Mouse (Mus musculus) forebrain, embryonic 11.5 days (tissue): ENCODE measurements around the gene Rnf186. TPM values are rescaled to one million over a fixed set of nuclear protein-coding genes. Genes with fewer than 3 reads are reported as not detected.
A peak's percentile ranks its signal among the peaks of the same experiment; 100 is the strongest.

Source experiments
- ATAC-seq: fragments of 200-750 bp; cut with Nextera tagmentation; replicated peaks from 2 replicates; pipeline ENCODE4 v1.8.0; 2017; ENCODE audit warnings: moderate TSS enrichment; ENCODE audit not compliant: low FRiP score
- DNase-seq: peaks from one replicate; pipeline ENCODE4 v3.0.0-alpha.2; 2017; ENCODE audit warnings: low spot score
- H3K27ac ChIP-seq: fragments of 300-500 bp; sonication (generic); 2 replicates; pipeline ENCODE4 v1.5.1; 2014; ENCODE audit warnings: low read depth, low read length
- H3K27me3 ChIP-seq: fragments of 300-500 bp; sonication (generic); 2 replicates; pipeline ENCODE4 v1.6.1; 2014; ENCODE audit warnings: mild to moderate bottlenecking, low read length, mixed read lengths; ENCODE audit not compliant: control insufficient read depth, insufficient read depth
- H3K36me3 ChIP-seq: fragments of 300-500 bp; sonication (generic); 2 replicates; pipeline ENCODE4 v1.6.1; 2014; ENCODE audit warnings: mild to moderate bottlenecking, low read length, moderate library complexity, mixed read lengths; ENCODE audit not compliant: control insufficient read depth, insufficient read depth
- H3K4me1 ChIP-seq: fragments of 300-500 bp; sonication (generic); replicated peaks from 2 replicates; pipeline ENCODE4 v1.6.1; 2014; ENCODE audit warnings: low read length, mixed read lengths; ENCODE audit not compliant: control insufficient read depth, insufficient read depth
- H3K4me2 ChIP-seq: fragments of 300-500 bp; sonication (generic); 2 replicates; pipeline ENCODE4 v1.6.1; 2014; ENCODE audit warnings: low read depth, mild to moderate bottlenecking, low read length, moderate library complexity, mixed read lengths; ENCODE audit not compliant: severe bottlenecking
- H3K4me3 ChIP-seq: fragments of 300-500 bp; sonication (generic); 2 replicates; pipeline ENCODE4 v1.5.1; 2014; ENCODE audit warnings: low read depth, low read length
- H3K9ac ChIP-seq: fragments of 300-500 bp; sonication (generic); 2 replicates; pipeline ENCODE4 v1.6.1; 2014; ENCODE audit warnings: low read length
- H3K9me3 ChIP-seq: fragments of 300-500 bp; sonication (generic); 2 replicates; pipeline ENCODE4 v1.6.1; 2016; ENCODE audit warnings: low read length, mixed read lengths; ENCODE audit not compliant: control insufficient read depth
- WGBS: fragments of 180-500 bp; shearing (Covaris S2); extraction: QIAGEN DNeasy Blood & Tissue Kit; methylation state at CpG from one replicate; pipeline ENCODE4 v1.1.7; 2014; 5-methylcytosine and 5-hydroxymethylcytosine counted together
- polyA plus RNA-seq: library from polyadenylated mRNA; unstranded; fragments of >200 nt; fragmentation: Nextera tagmentation; extraction: Ambion mirVana; gene quantifications from 2 replicates; pipeline ENCODE4 v1.2.1, GENCODE M21; 2014

Rnf186 gene
- not detected in 2 replicates for polyA plus RNA-seq

DNA sequence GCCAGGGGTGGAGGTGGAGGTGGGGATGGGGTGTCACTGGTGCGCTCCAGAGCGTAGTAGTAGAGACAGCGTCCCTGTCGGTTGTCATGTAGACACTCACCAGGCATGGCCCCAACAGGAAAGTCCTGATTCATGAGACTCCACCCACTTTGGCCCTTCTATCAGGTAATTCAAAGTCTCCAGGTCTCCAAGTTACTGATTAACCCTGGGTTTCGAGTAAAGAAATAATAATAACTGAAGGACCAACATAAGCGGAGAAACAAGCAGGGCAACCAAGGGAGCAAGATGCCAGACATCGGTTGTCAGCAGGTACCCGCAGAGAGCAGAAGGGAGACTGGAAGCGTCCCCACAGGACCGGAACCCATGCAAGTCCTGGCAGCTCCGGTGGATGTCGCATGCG is at the start of gene Rnf186:
Gene Rnf186, plus strand, starts transcription at position 247 of the 400 bp plus-strand sequence.
- Histone ChIP-seq H3K9me3 (no peaks in the 10 kb centered on the region), H3K27me3 (no peaks in the 10 kb centered on the region), H3K4me3 (no peak within 1 kb of the TSS), H3K4me2 (no peak within 1 kb of the TSS), H3K27ac (no peak within 1 kb of the TSS), H3K36me3 (no peaks in the 10 kb centered on the region), H3K4me1 (no peaks in the 10 kb centered on the region), H3K9ac (no peak within 1 kb of the TSS)
- WGBS: 93% methylated on average over 13 of the region's 13 CpGs
- DNase-seq (no peak), ATAC-seq (no peak)

GRCm38 (mm10) chr4:138917282-138917681 is 49.6 kb upstream of the Rnf186 start:
- no peak overlapping the region for H3K27ac ChIP-seq
- no peak overlapping the region for H3K4me2 ChIP-seq
- H3K27me3 ChIP-seq: no peaks in the 10 kb centered on the region
- H3K4me1 ChIP-seq: peaks cover 6% of the 10 kb centered on the region; the same call in 1 of the 2 replicates
- no peak overlapping the region for H3K9ac ChIP-seq
- DNase-seq (no peak), ATAC-seq (no peak)
- no peak overlapping the region for H3K4me3 ChIP-seq
- no peaks in the 10 kb centered on the region for H3K9me3 ChIP-seq
- WGBS: 86% methylated on average over 9 of the region's 9 CpGs
- no peaks in the 10 kb centered on the region for H3K36me3 ChIP-seq

- peak; percentile 24; the same call in 1 of the 2 replicates for ATAC-seq
- 36% methylated on average over 20 of the region's 20 CpGs for WGBS
Measured at GRCm38 (mm10) chr4:138921254-138922130, 45.4 kb upstream of the Rnf186 start.

DNA sequence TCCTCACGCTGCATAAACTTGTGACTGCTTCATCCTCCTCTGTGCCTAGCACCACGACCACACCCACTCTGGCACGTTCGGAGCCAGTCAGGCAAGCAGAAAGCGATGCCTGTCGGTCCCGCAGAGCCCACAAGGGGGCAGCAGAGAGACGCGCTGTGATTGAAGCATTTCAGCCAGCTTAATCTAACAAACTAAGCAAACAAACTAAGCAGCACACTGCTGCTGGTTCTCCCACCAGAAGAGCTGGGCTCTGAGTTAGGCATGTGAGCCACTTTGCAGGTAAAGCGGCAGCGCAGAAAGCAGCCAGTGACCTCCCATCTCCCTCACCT is 44.8 kb upstream of the Rnf186 start:
- H3K4me1 ChIP-seq: no peaks in the 10 kb centered on the region
- H3K9ac ChIP-seq: no peak overlapping the region
- no peak overlapping the region for H3K27ac ChIP-seq
- DNase-seq (peak; percentile 97), ATAC-seq (peak; percentile 61; the same call in 1 of the 2 replicates)
- no peaks in the 10 kb centered on the region for H3K36me3 ChIP-seq
- H3K27me3 ChIP-seq: no peaks in the 10 kb centered on the region
- 2% methylated on average over 11 of the region's 11 CpGs for WGBS
- peak overlapping the region; percentile 39 for H3K4me2 ChIP-seq
- H3K4me3 ChIP-seq: peak overlapping the region; percentile 17; the same call in 1 of the 2 replicates
- no peaks in the 10 kb centered on the region for H3K9me3 ChIP-seq

More at GRCm38 (mm10) chr4:138921254-138922130, 45.4 kb upstream of the Rnf186 start:
- no peak for DNase-seq
- peak overlapping the region; percentile 39 for H3K4me2 ChIP-seq
- H3K27ac ChIP-seq: no peak overlapping the region
- H3K9ac ChIP-seq: no peak overlapping the region
- no peaks in the 10 kb centered on the region for H3K9me3 ChIP-seq
- no peaks in the 10 kb centered on the region for H3K27me3 ChIP-seq
- H3K4me1 ChIP-seq: no peaks in the 10 kb centered on the region
- H3K4me3 ChIP-seq: peak overlapping the region; percentile 17; the same call in 1 of the 2 replicates
- H3K36me3 ChIP-seq: no peaks in the 10 kb centered on the region

DNA sequence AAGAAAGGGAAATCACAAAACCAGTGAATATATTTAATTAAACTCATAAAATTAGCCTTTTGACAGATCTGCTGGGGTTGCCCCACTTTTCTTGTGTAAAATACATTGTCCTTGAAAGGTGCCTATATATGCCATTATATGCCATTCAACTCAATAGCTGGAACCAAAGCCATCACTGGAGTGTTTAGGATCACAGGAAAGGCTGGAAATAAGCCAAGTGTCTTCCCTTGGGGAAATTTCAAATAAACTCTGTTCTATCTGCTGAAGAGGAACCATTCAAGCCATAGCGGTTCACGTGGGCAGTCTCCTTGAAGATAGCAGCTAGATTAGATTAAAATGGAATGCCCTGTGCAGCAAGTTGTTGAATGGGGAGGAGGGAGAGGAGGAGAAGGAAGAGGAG is 41.4 kb upstream of the Rnf186 start:
- H3K9ac ChIP-seq: no peak overlapping the region
- no peak for DNase-seq
- no peak overlapping the region for H3K4me3 ChIP-seq
- WGBS: 84% methylated on average over 2 of the region's 2 CpGs
- no peaks in the 10 kb centered on the region for H3K27me3 ChIP-seq
- H3K36me3 ChIP-seq: no peaks in the 10 kb centered on the region
- H3K4me2 ChIP-seq: no peak overlapping the region
- no peaks in the 10 kb centered on the region for H3K4me1 ChIP-seq
- no peak overlapping the region for H3K27ac ChIP-seq
- no peak for ATAC-seq
- no peaks in the 10 kb centered on the region for H3K9me3 ChIP-seq

GRCm38 (mm10) chr4:138933862-138934261 is 33.0 kb upstream of the Rnf186 start:
- no peak for ATAC-seq
- Histone ChIP-seq H3K4me3 (no peak overlapping the region), H3K36me3 (no peaks in the 10 kb centered on the region), H3K9me3 (no peaks in the 10 kb centered on the region), H3K9ac (no peak overlapping the region), H3K27ac (no peak overlapping the region), H3K4me2 (no peak overlapping the region), H3K4me1 (no peaks in the 10 kb centered on the region), H3K27me3 (no peaks in the 10 kb centered on the region)
- 76% methylated on average over 3 of the region's 3 CpGs for WGBS
- DNase-seq: no peak

DNA sequence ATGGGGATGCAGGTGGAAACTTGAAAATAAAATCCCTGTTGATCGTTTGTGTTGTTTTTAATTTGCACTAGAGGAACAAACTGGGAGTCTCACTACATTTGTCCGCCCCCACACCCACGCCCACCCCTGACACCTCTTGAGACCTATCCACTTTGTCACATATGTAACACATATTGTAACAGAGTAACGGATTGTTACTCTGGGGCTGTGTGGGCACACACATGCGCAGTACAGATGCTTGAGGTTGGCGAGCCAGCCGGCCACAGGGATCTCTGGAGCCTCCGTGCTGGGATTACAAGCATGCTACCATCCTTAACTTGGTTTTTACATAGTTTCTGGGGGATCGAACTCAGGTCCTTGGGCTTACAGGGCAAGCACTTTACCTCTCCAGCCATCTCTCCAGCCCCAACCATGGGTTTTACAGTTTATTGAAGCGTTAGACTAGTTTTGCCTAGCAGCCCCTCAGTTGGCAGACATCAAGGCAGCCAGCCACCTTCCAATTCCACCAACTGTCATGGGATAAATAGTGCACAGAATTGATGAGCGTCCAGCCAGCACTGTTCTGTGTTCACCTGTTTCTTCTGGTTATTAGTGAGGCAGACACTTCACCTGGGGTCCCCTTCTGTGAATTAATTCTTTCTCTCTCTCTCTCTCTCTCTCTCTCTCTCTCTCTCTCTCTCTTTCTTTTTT is 32.3 kb upstream of the Rnf186 start:
- DNase-seq: no peak
- Histone ChIP-seq H3K4me1 (no peaks in the 10 kb centered on the region), H3K4me2 (no peak overlapping the region), H3K9me3 (no peaks in the 10 kb centered on the region), H3K9ac (no peak overlapping the region), H3K27me3 (no peaks in the 10 kb centered on the region), H3K27ac (no peak overlapping the region), H3K4me3 (no peak overlapping the region), H3K36me3 (no peaks in the 10 kb centered on the region)
- no peak for ATAC-seq
- WGBS: 87% methylated on average over 11 of the region's 11 CpGs

- Histone ChIP-seq H3K4me1 (no peaks in the 10 kb centered on the region), H3K9ac (no peak overlapping the region), H3K4me3 (no peak overlapping the region), H3K4me2 (no peak overlapping the region), H3K36me3 (no peaks in the 10 kb centered on the region), H3K27ac (no peak overlapping the region), H3K9me3 (no peaks in the 10 kb centered on the region), H3K27me3 (no peaks in the 10 kb centered on the region)
- no peak for DNase-seq
- no peak for ATAC-seq
- WGBS: 86% methylated on average over 10 of the region's 10 CpGs
Measured at GRCm38 (mm10) chr4:138938495-138939269, 28.2 kb upstream of the Rnf186 start.
